Mouse (Mus musculus) ovary, postnatal 10 days (tissue): ENCODE measurements around the gene Ubr2.
A peak's percentile ranks its signal among the peaks of the same experiment; 100 is the strongest.

Source experiments
- DNase-seq: peaks from one replicate; pipeline ENCODE4 v3.0.0; 2022; ENCODE audit warnings: low spot score

Ubr2 gene

GRCm38 (mm10) chr17:47009898-47010721, at the start of gene Ubr2:
Gene Ubr2 (minus strand): TSS chr17:47010556.
- peak; percentile 74 for DNase-seq

DNA sequence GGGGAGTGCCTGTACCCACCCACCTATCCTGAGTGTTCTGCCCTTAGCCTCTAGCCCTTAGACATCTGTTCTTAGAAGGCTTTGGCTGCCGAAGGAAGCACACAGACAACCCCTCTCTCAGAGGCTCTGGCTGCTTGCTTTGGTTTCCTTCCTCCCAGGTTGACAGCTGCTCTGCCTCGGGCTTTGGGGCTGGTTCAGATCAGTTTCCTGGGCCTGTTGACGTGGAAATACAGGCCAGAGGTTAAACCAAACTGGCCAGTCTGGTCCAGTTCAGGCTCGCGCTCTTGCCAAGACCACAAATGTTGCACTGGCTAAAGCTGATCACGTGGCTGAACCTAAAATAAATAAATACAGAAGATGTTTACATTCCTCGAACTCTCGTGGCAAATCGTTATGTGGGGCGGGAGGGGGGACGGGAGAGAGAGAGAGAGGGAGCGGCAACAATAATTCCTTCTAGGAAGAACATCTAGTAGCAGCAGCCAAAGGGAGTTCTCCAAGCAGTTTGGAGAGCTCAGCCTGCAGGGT, 49.5 kb upstream of the Ubr2 start:
- DNase-seq: no peak

DNA sequence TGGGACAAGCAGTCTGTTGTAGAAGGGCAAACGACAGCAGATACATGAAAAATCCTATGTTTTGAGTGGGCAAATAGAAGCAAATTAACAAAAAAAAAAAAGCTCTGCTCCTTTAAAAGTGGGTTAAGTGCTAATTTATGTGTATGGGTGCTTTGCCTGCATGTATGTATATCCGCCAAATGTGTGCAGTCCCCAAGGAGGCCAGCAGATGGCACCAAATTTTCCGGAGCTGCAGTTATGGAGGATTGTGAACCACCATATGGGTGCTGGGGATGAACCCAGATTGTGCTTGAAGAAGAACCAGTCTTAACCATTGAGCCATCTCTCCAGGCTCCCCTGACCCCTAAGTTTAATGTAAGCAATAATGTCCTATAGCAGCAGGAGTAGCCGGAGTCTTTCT, 47.6 kb upstream of the Ubr2 start:
- DNase-seq: no peak

DNA sequence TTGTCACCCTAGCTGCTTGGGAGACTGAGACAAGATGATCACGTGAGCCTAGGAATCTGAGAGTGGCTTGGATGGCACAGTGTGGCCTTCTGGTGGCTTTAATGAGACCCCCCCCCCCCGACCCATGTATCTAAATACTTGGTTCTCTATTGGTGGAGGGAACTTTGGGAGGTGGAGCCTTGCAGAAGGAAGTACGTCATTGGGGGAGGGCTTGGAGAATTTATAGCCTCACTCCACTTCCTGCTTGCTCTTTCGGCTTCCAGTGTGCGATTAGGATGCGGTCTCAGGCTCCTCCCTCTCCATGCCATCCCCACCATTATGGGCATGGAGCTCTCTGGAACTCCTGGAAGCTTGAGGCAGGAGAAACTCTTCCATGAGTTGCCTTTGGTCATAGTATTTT, 46.1 kb upstream of the Ubr2 start:
- DNase-seq: no peak

DNA sequence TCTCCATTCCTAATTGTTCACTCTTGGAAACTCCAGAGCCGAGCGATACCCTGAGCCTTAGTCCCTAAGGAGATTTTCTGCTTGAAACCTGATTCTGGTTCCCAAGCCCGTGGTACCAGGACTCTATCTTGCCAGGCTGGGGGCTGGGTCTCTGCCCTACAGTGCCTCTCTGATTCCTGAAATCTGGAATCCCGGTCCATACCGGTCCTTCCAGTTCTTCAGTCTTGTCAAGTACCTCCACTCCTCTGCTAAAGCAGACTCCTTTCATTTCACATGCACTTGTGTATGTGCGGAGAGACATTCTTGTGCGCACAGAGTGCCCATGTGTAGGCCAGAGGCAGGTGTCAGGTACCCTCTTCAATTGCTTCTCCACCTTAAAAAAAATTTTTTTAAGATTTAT, 44.8 kb upstream of the Ubr2 start:
- no peak for DNase-seq

GRCm38 (mm10) chr17:47054613-47055012, 44.3 kb upstream of the Ubr2 start:
- DNase-seq: no peak

DNA sequence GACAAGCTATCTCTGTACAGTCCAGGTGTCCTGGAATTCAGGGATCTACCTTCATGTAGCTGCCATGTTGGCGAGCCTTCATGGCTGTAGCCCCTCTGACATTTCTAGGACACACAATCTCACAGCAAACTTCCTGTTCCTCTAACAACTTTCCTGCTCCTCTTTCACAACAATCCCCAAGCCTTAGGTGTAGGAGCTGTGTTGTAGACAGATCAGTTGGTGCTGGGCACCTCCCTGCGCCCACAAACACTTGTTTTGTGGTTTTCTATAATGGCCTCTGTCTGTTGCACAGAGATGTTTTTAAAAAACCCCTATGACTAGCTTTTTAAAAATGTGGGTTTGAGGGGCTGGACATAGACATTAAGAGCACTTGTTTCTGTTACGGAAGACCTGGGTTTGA, 40.3 kb upstream of the Ubr2 start:
- DNase-seq: no peak

DNA sequence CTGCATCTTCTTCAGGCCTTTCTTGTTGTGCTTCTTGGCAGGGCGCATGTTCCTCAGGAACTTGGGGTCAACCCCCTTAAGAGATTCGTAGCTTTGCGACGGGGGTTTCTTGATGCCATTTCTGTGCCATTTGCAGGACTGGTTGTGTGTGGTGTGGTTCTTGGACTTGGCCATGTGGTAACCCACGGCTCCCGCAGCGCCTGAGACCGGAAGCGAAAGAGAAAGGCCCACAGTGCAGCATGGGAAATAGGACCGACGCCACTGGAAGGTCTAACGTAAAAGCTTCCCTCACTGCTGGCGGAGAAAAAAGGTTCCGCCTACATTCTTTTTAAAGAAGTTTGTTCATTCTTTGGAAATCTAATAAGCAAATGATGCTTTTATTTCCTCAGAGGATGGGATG, 32.5 kb upstream of the Ubr2 start:
- DNase-seq: no peak

- DNase-seq: peak; percentile 78
Observed at GRCm38 (mm10) chr17:47038844-47039803, 28.8 kb upstream of the Ubr2 start.

DNA sequence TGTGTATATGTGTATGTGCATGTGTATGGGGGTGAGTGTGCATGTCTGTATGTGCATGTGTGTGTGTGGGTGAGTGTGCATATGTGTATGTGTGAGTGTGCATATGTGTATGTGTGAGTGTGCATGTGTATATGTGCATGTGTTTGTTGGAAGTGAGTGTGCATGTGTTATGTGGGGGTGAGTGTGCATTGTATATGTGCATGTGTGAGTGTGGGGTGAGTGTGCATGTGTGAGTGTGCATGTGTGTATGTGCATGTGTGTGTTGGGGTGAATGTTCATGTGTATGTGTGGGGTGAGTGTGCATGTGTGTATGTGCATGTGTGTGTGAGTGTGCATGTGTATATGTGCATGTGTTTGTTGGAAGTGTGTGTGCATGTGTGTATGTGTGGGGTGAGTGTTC, 24.2 kb upstream of the Ubr2 start:
- no peak for DNase-seq

GRCm38 (mm10) chr17:47033643-47034042, 23.3 kb upstream of the Ubr2 start:
- no peak for DNase-seq

GRCm38 (mm10) chr17:47024805-47025204, 14.4 kb upstream of the Ubr2 start:
- no peak for DNase-seq

DNA sequence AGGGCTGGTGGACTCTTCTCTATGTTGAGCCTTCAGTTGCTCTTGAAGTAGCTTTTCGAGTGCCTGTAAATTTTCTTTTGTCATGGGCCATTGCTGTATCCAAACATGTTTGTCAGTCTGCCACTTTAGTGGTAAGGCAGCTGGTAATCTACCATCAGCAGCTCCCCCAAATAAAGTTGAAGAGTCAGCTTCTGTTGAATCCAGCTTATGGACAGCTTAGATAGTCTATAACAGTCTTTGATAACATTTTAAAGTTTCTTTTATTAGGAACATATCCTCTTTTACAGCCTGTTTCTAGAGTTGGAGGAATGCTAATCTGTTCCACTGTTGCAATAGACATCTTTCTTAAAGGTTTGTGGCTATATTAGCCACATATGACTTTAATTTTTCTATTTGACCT, 13.0 kb upstream of the Ubr2 start:
- DNase-seq: no peak

DNA sequence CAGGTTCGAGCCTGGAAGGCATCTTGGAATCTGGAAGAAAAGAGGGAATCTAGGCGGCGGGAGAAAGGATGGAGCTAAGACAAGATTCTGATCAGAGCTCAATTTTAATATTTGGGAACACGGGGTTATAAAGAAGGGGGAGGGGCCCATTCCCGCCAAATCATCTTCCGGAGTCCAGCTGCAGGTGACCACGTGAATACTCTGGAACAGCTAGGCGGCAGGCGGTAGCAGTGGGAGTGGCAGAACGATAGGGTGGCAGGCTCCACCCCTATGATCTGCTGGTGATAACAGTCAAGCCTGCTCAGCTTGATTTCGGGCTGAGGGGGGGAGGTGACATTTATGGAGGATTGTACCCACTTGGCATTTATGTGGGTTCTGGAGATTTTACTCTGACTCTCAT, 2.5 kb upstream of the Ubr2 start:
- no peak for DNase-seq

GRCm38 (mm10) chr17:47011661-47012043, 1.3 kb upstream of the Ubr2 start:
- DNase-seq: no peak

DNA sequence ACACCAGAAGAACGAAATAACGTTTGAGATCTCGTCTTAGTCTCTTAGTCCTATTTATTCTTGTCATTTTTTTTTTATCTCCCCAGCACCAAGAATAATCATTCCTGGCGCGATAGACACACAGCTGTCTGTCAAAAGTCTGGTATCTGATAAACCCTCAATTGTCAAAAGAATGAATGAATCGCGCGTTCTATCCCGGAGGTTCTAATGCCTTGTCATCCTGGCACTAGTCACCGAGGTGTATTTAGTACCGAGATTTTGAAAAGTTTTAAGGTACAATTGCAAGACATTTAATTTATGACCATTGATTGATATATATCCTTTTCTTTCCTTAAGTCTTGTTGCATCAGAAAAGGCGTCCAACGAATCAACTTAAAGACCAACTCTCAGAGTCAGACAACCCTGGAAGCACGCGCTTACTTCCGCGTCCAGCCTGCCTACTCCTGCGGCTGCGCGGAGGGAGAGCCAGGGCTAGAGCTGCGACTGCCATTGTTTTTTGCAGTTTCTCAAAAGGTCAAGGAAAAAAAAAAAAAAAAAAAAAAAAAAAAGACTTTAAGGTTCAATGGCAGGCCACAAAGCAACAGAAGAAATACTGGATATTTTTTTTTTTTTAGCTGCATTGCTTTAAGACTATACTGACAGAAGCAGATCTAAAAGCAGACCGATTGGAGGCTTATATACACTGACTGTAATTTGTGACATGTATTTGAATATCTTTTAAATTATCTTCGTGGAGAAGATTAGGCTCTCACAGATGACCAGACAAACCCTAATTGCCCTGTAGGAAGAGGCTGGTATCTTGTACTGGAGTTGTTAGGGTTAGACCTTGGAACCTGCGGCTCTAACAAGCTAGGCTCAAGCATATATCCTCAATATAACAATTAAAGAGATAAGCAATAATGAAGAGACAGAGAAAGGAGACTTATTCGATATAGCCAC, 635 bp upstream of the Ubr2 start:
- no peak for DNase-seq

DNA sequence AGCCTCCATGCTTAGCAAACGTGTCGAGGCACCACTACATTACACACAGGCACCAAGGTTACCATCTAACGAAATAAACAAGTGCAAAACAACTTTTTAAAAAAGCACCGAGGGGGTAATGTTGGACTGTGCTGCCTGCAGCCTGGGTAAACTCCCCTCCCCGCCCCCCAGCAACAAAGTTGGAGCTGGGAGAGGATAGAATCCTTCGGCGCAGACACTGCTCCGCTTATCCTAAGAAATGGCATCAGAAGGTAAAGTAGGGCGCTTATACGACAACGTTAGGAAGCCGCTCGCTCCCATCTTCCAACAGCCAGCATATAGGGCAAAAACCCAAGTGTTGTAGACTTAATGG, 834 bp downstream of the Ubr2 start:
- DNase-seq: no peak

GRCm38 (mm10) chr17:47009016-47009415, 1.3 kb downstream of the Ubr2 start:
- no peak for DNase-seq

GRCm38 (mm10) chr17:47008506-47008905, 1.9 kb downstream of the Ubr2 start:
- no peak for DNase-seq

DNA sequence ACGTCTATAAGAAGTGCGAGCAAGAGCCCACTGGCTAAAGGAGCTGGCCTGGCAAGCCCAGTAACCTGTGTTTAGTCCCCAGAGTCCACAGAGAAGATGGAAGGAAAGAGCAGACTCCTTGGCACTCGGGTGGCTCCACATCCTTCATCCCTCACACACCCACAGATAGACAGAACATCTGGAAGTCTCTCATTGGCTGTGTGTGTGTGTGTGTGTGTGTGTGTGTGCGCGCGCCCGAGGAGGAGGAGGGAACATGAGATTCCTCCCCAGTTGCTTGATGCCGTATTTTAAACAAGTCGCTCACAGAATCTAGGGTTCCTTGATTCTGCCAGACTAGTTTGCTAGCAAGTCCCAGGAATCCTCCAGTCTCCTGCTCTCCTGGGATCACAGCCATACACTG, 3.6 kb downstream of the Ubr2 start:
- no peak for DNase-seq

DNA sequence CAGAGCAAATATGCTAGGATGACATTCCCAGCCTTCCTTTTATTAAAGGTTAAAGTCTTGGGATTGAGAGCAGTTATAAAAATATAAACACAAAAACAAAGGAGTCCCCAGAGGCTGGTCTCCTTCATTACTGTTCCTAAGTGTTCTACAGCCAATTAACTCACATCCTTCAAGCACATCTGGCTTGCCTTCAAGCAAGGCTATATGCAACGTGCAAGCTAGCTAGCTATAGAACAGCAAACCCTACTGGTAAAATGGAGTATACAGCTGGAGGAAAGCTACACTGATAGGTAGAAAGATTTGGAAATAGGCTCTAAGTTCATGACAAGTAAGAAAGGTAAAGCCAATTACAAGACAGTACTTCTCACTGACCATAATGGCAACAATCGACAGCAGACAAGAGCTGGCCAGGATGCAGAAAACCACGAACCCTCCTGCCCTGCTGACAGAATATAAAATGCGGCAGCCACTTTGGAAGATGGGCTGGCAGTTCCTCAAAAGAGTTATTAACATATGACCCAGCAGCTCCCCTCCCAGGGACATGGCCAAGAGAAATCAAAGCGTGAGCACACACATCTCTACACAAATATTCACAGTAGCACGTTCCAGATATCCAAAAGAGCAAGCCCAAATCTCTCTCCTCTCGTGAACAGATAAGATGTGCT, 4.5 kb downstream of the Ubr2 start:
- no peak for DNase-seq
